Mouse (Mus musculus) MEL (cell line): ENCODE data around the gene Fam69a. TPM values are rescaled to one million over a fixed set of nuclear protein-coding genes. Genes with fewer than 3 reads are reported as not detected.

Experiments
- DNase-seq: peaks from one replicate; pipeline ENCODE4 v3.0.0; 2011; ENCODE audit warnings: low read depth, low spot score
- H3K27ac ChIP-seq: 2 replicates; pipeline ENCODE4 v1.5.1; 2012; ENCODE audit warnings: low read depth, mild to moderate bottlenecking, control low read depth, low read length, moderate library complexity; ENCODE audit not compliant: control insufficient read depth
- H3K27me3 ChIP-seq, 2 experiments: fragments of 150-350 bp in 1 of 2; sonication (generic) in 1 of 2; 2 replicates each; pipeline ENCODE4 v1.6.1; 2012; ENCODE audit warnings: low read length in 2 of 2, mild to moderate bottlenecking in 2 of 2, improper control_type of control experiment in 1 of 2, moderate library complexity in 1 of 2; ENCODE audit not compliant: insufficient read depth in 2 of 2, control insufficient read depth in 1 of 2
- H3K36me3 ChIP-seq, 2 experiments: 2 replicates each; pipeline ENCODE4 v1.6.1; 2012 to 2014; ENCODE audit warnings: low read length in 2 of 2, improper control_type of control experiment in 1 of 2, inconsistent platforms in 1 of 2, mild to moderate bottlenecking in 1 of 2; ENCODE audit not compliant: insufficient read depth in 2 of 2, control insufficient read depth in 1 of 2
- H3K4me1 ChIP-seq, 2 experiments: fragments of 150-350 bp in 1 of 2; sonication (generic) in 1 of 2; 2 replicates each; pipeline ENCODE4 v1.6.1; 2012; ENCODE audit warnings: low read length in 2 of 2, improper control_type of control experiment in 1 of 2, mild to moderate bottlenecking in 1 of 2; ENCODE audit not compliant: insufficient read depth in 2 of 2, control insufficient read depth in 1 of 2
- H3K4me3 ChIP-seq, 2 experiments: fragments of 150-350 bp in 1 of 2; sonication (generic) in 1 of 2; 2 replicates each; pipeline ENCODE4 v1.5.1; 2012; ENCODE audit warnings: low read depth in 2 of 2, low read length in 2 of 2, mild to moderate bottlenecking in 2 of 2, moderate library complexity in 2 of 2, control low read depth in 1 of 2, improper control_type of control experiment in 1 of 2; ENCODE audit not compliant: control insufficient read depth in 1 of 2, insufficient read depth in 1 of 2
- H3K79me2 ChIP-seq: 2 replicates; pipeline ENCODE4 v1.6.1; 2012; ENCODE audit warnings: mild to moderate bottlenecking, low read length, moderate library complexity; ENCODE audit not compliant: control insufficient read depth, poor library complexity, insufficient read depth
- H3K9ac ChIP-seq: 2 replicates; pipeline ENCODE4 v1.6.1; 2012; ENCODE audit warnings: low read depth, mild to moderate bottlenecking, control low read depth, low read length, moderate library complexity; ENCODE audit not compliant: control insufficient read depth, poor library complexity, severe bottlenecking
- H3K9me3 ChIP-seq: fragments of 150-350 bp; sonication (generic); replicated peaks from 2 replicates; pipeline ENCODE4 v1.6.1; 2012; ENCODE audit warnings: mild to moderate bottlenecking, low read length, improper control_type of control experiment, moderate library complexity; ENCODE audit not compliant: insufficient read depth
- BHLHE40 ChIP-seq: IDR thresholded peaks from 2 replicates; pipeline ENCODE4 v1.6.1; 2012; ENCODE audit warnings: low read depth, mild to moderate bottlenecking, inconsistent platforms, low read length, improper control_type of control experiment, borderline replicate concordance
- CHD2 ChIP-seq: IDR thresholded peaks from 2 replicates; pipeline ENCODE4 v1.6.1; 2011; ENCODE audit warnings: low read length, improper control_type of control experiment
- CTCF ChIP-seq, 3 experiments: IDR thresholded peaks in 2 of 3; conservative IDR thresholded peaks in 1 of 3; 2 replicates each; pipeline ENCODE4 v1.5.1; 2011 to 2012; ENCODE audit warnings: low read length in 3 of 3, low read depth in 2 of 3, mild to moderate bottlenecking in 2 of 3, improper control_type of control experiment in 1 of 3, inconsistent platforms in 1 of 3, mixed read lengths in 1 of 3, moderate library complexity in 1 of 3; ENCODE audit not compliant: control insufficient read depth in 1 of 3, insufficient read depth in 1 of 3, poor library complexity in 1 of 3, severe bottlenecking in 1 of 3
- ELF1 ChIP-seq: IDR thresholded peaks from 2 replicates; pipeline ENCODE4 v1.6.1; 2014; ENCODE audit warnings: low read depth, mild to moderate bottlenecking, inconsistent platforms, low read length, improper control_type of control experiment, moderate library complexity
- EP300 ChIP-seq, 2 experiments: IDR thresholded peaks; 2 replicates each; pipeline ENCODE4 v1.6.1; 2011; ENCODE audit warnings: improper control_type of control experiment in 2 of 2, low read length in 2 of 2, low read depth in 1 of 2, mild to moderate bottlenecking in 1 of 2
- ETS1 ChIP-seq: IDR thresholded peaks from 2 replicates; pipeline ENCODE4 v1.6.1; 2012; ENCODE audit warnings: low read depth, mild to moderate bottlenecking, inconsistent platforms, low read length, improper control_type of control experiment, moderate library complexity
- GABPA ChIP-seq: IDR thresholded peaks from 2 replicates; pipeline ENCODE4 v1.6.1; 2012; ENCODE audit warnings: low read depth, mild to moderate bottlenecking, inconsistent platforms, low read length, improper control_type of control experiment, moderate library complexity
- GATA1 ChIP-seq: IDR thresholded peaks from 2 replicates; pipeline ENCODE4 v1.6.1; 2011; ENCODE audit warnings: low read depth, low read length, improper control_type of control experiment
- HCFC1 ChIP-seq: IDR thresholded peaks from 2 replicates; pipeline ENCODE4 v1.6.1; 2012; ENCODE audit warnings: low read depth, mild to moderate bottlenecking, inconsistent platforms, low read length, improper control_type of control experiment, moderate library complexity
- KAT2A ChIP-seq: conservative IDR thresholded peaks from 2 replicates; pipeline ENCODE4 v1.6.1; 2012; ENCODE audit warnings: low read depth, low read length, improper control_type of control experiment, inconsistent platforms
- MAZ ChIP-seq: IDR thresholded peaks from 2 replicates; pipeline ENCODE4 v1.6.1; 2012; ENCODE audit warnings: low read depth, mild to moderate bottlenecking, inconsistent platforms, low read length, improper control_type of control experiment
- MEF2A ChIP-seq: IDR thresholded peaks from 2 replicates; pipeline ENCODE4 v1.6.1; 2014; ENCODE audit warnings: low read depth, mild to moderate bottlenecking, inconsistent platforms, low read length, improper control_type of control experiment; ENCODE audit not compliant: poor library complexity, insufficient replicate concordance, severe bottlenecking; ENCODE audit errors: extremely low read depth
- NRF1 ChIP-seq: IDR thresholded peaks from 2 replicates; pipeline ENCODE4 v1.6.1; 2014; ENCODE audit warnings: low read depth, mild to moderate bottlenecking, inconsistent platforms, low read length, improper control_type of control experiment, moderate library complexity; ENCODE audit not compliant: poor library complexity, insufficient read depth, severe bottlenecking
- POLR2A ChIP-seq, 2 experiments: IDR thresholded peaks; 2 replicates each; pipeline ENCODE4 v1.6.1; 2011 to 2012; ENCODE audit warnings: low read length in 2 of 2, mild to moderate bottlenecking in 2 of 2, control low read depth in 1 of 2, improper control_type of control experiment in 1 of 2, low read depth in 1 of 2, moderate library complexity in 1 of 2; ENCODE audit not compliant: control insufficient read depth in 1 of 2, insufficient read depth in 1 of 2, poor library complexity in 1 of 2
- SIN3A ChIP-seq: IDR thresholded peaks from 2 replicates; pipeline ENCODE4 v1.6.1; 2012; ENCODE audit warnings: low read length, improper control_type of control experiment, inconsistent platforms
- SMC3 ChIP-seq: IDR thresholded peaks from 2 replicates; pipeline ENCODE4 v1.6.1; 2011; ENCODE audit warnings: low read depth, low read length, improper control_type of control experiment
- TAL1 ChIP-seq: IDR thresholded peaks from 2 replicates; pipeline ENCODE4 v1.6.1; 2012; ENCODE audit warnings: mild to moderate bottlenecking, inconsistent platforms, low read length, moderate library complexity, mixed read lengths
- TBP ChIP-seq: IDR thresholded peaks from 2 replicates; pipeline ENCODE4 v1.8.0; 2011; ENCODE audit warnings: low read depth, low read length, improper control_type of control experiment
- TCF12 ChIP-seq: IDR thresholded peaks from 2 replicates; pipeline ENCODE4 v1.6.1; 2014; ENCODE audit warnings: low read depth, mild to moderate bottlenecking, inconsistent platforms, low read length, improper control_type of control experiment, moderate library complexity
- USF2 ChIP-seq, 2 experiments: IDR thresholded peaks; 2 replicates each; pipeline ENCODE4 v1.6.1; 2011 to 2012; ENCODE audit warnings: improper control_type of control experiment in 2 of 2, low read length in 2 of 2, borderline replicate concordance in 1 of 2, inconsistent platforms in 1 of 2, low read depth in 1 of 2, mild to moderate bottlenecking in 1 of 2; ENCODE audit not compliant: insufficient read depth in 1 of 2
- polyA plus RNA-seq, 2 experiments: library from polyadenylated mRNA; stranded (reverse) in 1 of 2; unstranded in 1 of 2; fragments of >175 nt in 1 of 2; fragments of >200 nt in 1 of 2; gene quantifications; 2 replicates each; pipeline versions ENCODE4 v1.2.1 to v1.2.4; 2012; ENCODE audit warnings: low replicate concordance in 2 of 2, low read depth in 1 of 2; ENCODE audit not compliant: insufficient read length in 2 of 2, insufficient read depth in 1 of 2, missing spikeins in 1 of 2
- total RNA-seq: library from RNA; depleted of rRNA; stranded (reverse); fragments of 300-350 nt; gene quantifications from 2 replicates; pipeline ENCODE4 v1.2.3, GENCODE M21; 2012; rRNA removed

Fam69a gene
- 8.0 and 10.6 TPM in 2 replicates for total RNA-seq
- 1 to 10 TPM in 1 of 2 experiments, not detected in 1; 8.5 TPM for polyA plus RNA-seq

- peak within 1 kb of the TSS; percentile 65 for H3K27ac ChIP-seq
- TF ChIP-seq TCF12 = peak; percentile 31; the same call in 1 of the 2 replicates
- TF ChIP-seq SIN3A = peak; percentile 70
- no peak for TF ChIP-seq TBP
- TF ChIP-seq GABPA = no peak
- no peak for TF ChIP-seq TAL1
- TF ChIP-seq ETS1 = 0 out of 2 replicates have a peak, but pooled peaks have one; percentile 20
- TF ChIP-seq SMC3 = no peak
- TF ChIP-seq EP300 (IDR thresholded peaks at IDR 0.05; ENCODE audit: low read depth in 1 of 2, low read length in 2 of 2) = peak in 1 of 2 experiments; percentile 46; a peak in 2 of 4 replicates
- peak; percentile 77; the same call in 1 of the 2 replicates for TF ChIP-seq MAZ
- TF ChIP-seq MEF2A = no peak
- TF ChIP-seq ELF1 = 0 out of 2 replicates have a peak, but pooled peaks have one; percentile 12
- TF ChIP-seq NRF1 = peak; percentile 57
- TF ChIP-seq BHLHE40 = 0 out of 2 replicates have a peak, but pooled peaks have one; percentile 22
- TF ChIP-seq GATA1 = no peak
- TF ChIP-seq POLR2A (IDR thresholded peaks at IDR 0.05; ENCODE audit: control insufficient read depth in 1 of 2, insufficient read depth in 1 of 2, low read depth in 1 of 2, low read length in 2 of 2, poor library complexity in 1 of 2) = peak; percentile 25 to 59; a peak in 1 of 4 replicates
- TF ChIP-seq CTCF (IDR thresholded peaks at IDR 0.05 in 2 of 3, conservative IDR thresholded peaks at IDR 0.05 in 1 of 3; ENCODE audit: control insufficient read depth in 1 of 3, insufficient read depth in 1 of 3, low read depth in 2 of 3, low read length in 3 of 3, poor library complexity in 1 of 3, severe bottlenecking in 1 of 3) = no peak
- 0 out of 4 replicates have a peak, but pooled peaks of 1 of the 2 experiments have one; percentile 9 for TF ChIP-seq USF2 (IDR thresholded peaks at IDR 0.05; ENCODE audit: borderline replicate concordance in 1 of 2, insufficient read depth in 1 of 2, low read depth in 1 of 2, low read length in 2 of 2)
- TF ChIP-seq CHD2 = no peak
- TF ChIP-seq KAT2A = no peak; the same call in 1 of the 2 replicates
- TF ChIP-seq HCFC1 = peak; percentile 64
- TF ChIP-seq, all 39 proteins: peak for 11
- DNase-seq = peak; percentile 94
- Histone ChIP-seq H3K9ac (peak within 1 kb of the TSS; percentile 79), H3K36me3 (peaks cover 0 to 13% of the 10 kb centered on the region in 2 experiments; a peak in 2 of 4 replicates), H3K4me3 (peak within 1 kb of the TSS; percentile 83 to 92), H3K27me3 (no peaks in the 10 kb centered on the region), H3K79me2 (peaks cover 3% of the 10 kb centered on the region; the same call in 1 of the 2 replicates), H3K4me1 (peaks cover 2 to 8% of the 10 kb centered on the region in 2 experiments), H3K9me3 (no peaks in the 10 kb centered on the region)
These were observed at the start of gene Fam69a for GRCm38 (mm10) chr5:107986967-107987834. Fam69a (minus strand) TSS chr5:107987085.
